8 mouse cellular contexts compared by ENCODE assay signal in genomic region chr2:29639377-29639776, GRCm38 (mm10). TPM values are rescaled to one million over a fixed set of nuclear protein-coding genes. Genes with fewer than 3 reads are reported as not detected.
DNase-seq lines count a peak whose midpoint lies in the region; ATAC-seq lines count a peak whose summit lies in the region.
"Had no signal": no experiment of that assay in that cellular context is flagged by ENCODE, and none has a peak within 500 bp of the region (broad histone marks: within the 10 kb centered on the region; RNA-seq: fewer than 3 reads in every experiment).

No protein-coding gene starts in this region.

- WGBS in limb, embryonic 15.5 days, result 100% methylated on average over 1 of the region's 1 CpGs
- WGBS in limb, embryonic 10.5 days, result 86% methylated on average over 1 of the region's 1 CpGs
- 81% methylated on average over 1 of the region's 1 CpGs for WGBS in heart, embryonic 15.5 days

- H3K4me2 ChIP-seq in limb, embryonic 15.5 days, result no peak overlapping the region
- H3K4me2 ChIP-seq in heart, embryonic 15.5 days, result no peak overlapping the region

- no peak for ATAC-seq in limb, embryonic 15.5 days (ENCODE audit: insufficient number of reproducible peaks, low FRiP score, low TSS enrichment, low read depth)
- ATAC-seq in heart, embryonic 15.5 days (replicated peaks; ENCODE audit: insufficient number of reproducible peaks, insufficient read depth, low FRiP score, low read depth), result peak; percentile 71
- ATAC-seq in megakaryocyte progenitor cell, adult 5-6 weeks (replicated peaks; ENCODE audit: poor library complexity), result no peak
- ATAC-seq in megakaryocyte-erythroid progenitor cell, adult 5-6 weeks (replicated peaks; ENCODE audit: low FRiP score, low TSS enrichment, poor library complexity, severe bottlenecking), result no peak

- 0 out of 2 replicates have a peak, but pooled peaks cover 4% of the 10 kb centered on the region for H3K36me3 ChIP-seq in limb, embryonic 15.5 days
- H3K36me3 ChIP-seq in limb, embryonic 10.5 days, result peaks cover 10% of the 10 kb centered on the region; the same call in 1 of the 2 replicates
- no peaks in the 10 kb centered on the region for H3K36me3 ChIP-seq in heart, embryonic 15.5 days

- H3K4me3 ChIP-seq in limb, embryonic 15.5 days, result no peak overlapping the region
- H3K4me3 ChIP-seq in limb, embryonic 10.5 days, result no peak overlapping the region
- no peak overlapping the region for H3K4me3 ChIP-seq in heart, embryonic 15.5 days

- H3K27ac ChIP-seq in limb, embryonic 15.5 days, result peak overlapping the region; percentile 27; the same call in 1 of the 2 replicates
- no peak overlapping the region for H3K27ac ChIP-seq in limb, embryonic 10.5 days
- peak overlapping the region; percentile 64 for H3K27ac ChIP-seq in heart, embryonic 15.5 days

- H3K4me1 ChIP-seq in limb, embryonic 15.5 days, result peaks cover 34% of the 10 kb centered on the region
- peaks cover 37% of the 10 kb centered on the region for H3K4me1 ChIP-seq in limb, embryonic 10.5 days
- H3K4me1 ChIP-seq in heart, embryonic 15.5 days (replicated peaks), result peaks cover 40% of the 10 kb centered on the region

- no peaks in the 10 kb centered on the region for H3K27me3 ChIP-seq in limb, embryonic 15.5 days
- H3K27me3 ChIP-seq in limb, embryonic 10.5 days (ENCODE audit: low read depth, poor library complexity, severe bottlenecking), result no peaks in the 10 kb centered on the region
- H3K27me3 ChIP-seq in heart, embryonic 15.5 days, result no peaks in the 10 kb centered on the region

- no peak for DNase-seq in limb, embryonic 10.5 days (ENCODE audit: low spot score)
- DNase-seq in heart, adult 8-10 months (ENCODE audit: low spot score), result peak; percentile 74
- peak; percentile 66 for DNase-seq in lung, postnatal 10 days
- DNase-seq: adrenal gland, postnatal 14 days had no signal

- no peaks in the 10 kb centered on the region for H3K9me3 ChIP-seq in limb, embryonic 15.5 days
- no peaks in the 10 kb centered on the region for H3K9me3 ChIP-seq in limb, embryonic 10.5 days (replicated peaks)
- H3K9me3 ChIP-seq in heart, embryonic 15.5 days (replicated peaks), result no peaks in the 10 kb centered on the region

- no peak overlapping the region for H3K9ac ChIP-seq in limb, embryonic 15.5 days
- no peak overlapping the region for H3K9ac ChIP-seq in heart, embryonic 15.5 days

RNA-seq across cellular contexts. Expression of gene Rapgef1, which starts 19.9 kb away (rescaled TPM):
- polyA plus RNA-seq in limb, embryonic 15.5 days (2015; fragmentation: Nextera tagmentation; extraction: Ambion mirVana), result 15.9 and 17.1 TPM in 2 replicates
- polyA plus RNA-seq in limb, embryonic 10.5 days (2016; fragmentation: Nextera tagmentation; extraction: Ambion mirVana), result 17.2 and 18.1 TPM in 2 replicates
- total RNA-seq in heart, adult 8-10 months (2022), result 100 to 1,000 TPM in 3 of 4 experiments, 10 to 100 TPM in 1; 98.1 to 113 (median 107) TPM
- 11.6 and 15.5 TPM in 2 replicates for polyA plus RNA-seq in heart, embryonic 15.5 days (2015; fragmentation: Nextera tagmentation; extraction: Ambion mirVana)
- 19.4 and 21.7 TPM in 2 replicates for total RNA-seq in megakaryocyte progenitor cell, adult 5-6 weeks (2015)
- total RNA-seq in megakaryocyte progenitor cell, adult 5-6 weeks (2017), result 22.9 and 24.9 TPM in 2 replicates
- total RNA-seq in megakaryocyte-erythroid progenitor cell, adult 5-6 weeks (2014; fragmentation: Nextera tagmentation), result 52.4 and 58.0 TPM in 2 replicates
- total RNA-seq in megakaryocyte-erythroid progenitor cell, adult 5-6 weeks (2017), result 30.6 and 41.4 TPM in 2 replicates
